Mouse (Mus musculus): ENCODE measurements around the gene Zfp119b. TPM values are rescaled to one million over a fixed set of nuclear protein-coding genes. Genes with fewer than 3 reads are reported as not detected.

Zfp119b gene
- polyA plus RNA-seq, 1 experiment from 2014 or later: 6.9 TPM

- H3K27ac ChIP-seq (replicated peaks; ENCODE audit: low read depth, low read length): no peak overlapping the region
- no peak for ATAC-seq (replicated peaks; ENCODE audit: insufficient number of reproducible peaks, low FRiP score, low TSS enrichment, low read depth)
- H3K4me1 ChIP-seq (ENCODE audit: control insufficient read depth, insufficient read depth, low read length): no peaks in the 10 kb centered on the region
- H3K4me3 ChIP-seq (ENCODE audit: low read depth, low read length): no peak overlapping the region
- no peaks in the 10 kb centered on the region for H3K9me3 ChIP-seq (replicated peaks; ENCODE audit: control insufficient read depth, low read length)
- DNase-seq (ENCODE audit: low spot score): no peak
- H3K4me2 ChIP-seq (ENCODE audit: low read depth, low read length): no peak overlapping the region
- H3K9ac ChIP-seq (replicated peaks; ENCODE audit: low read length): no peak overlapping the region
- H3K36me3 ChIP-seq (replicated peaks; ENCODE audit: control insufficient read depth, insufficient read depth, low read depth, low read length): no peaks in the 10 kb centered on the region; the same call in 1 of the 2 replicates
- 0 out of 2 replicates have a peak, but pooled peaks cover 2% of the 10 kb centered on the region for H3K27me3 ChIP-seq (ENCODE audit: control insufficient read depth, insufficient read depth, low read length)
These were observed 11.5 kb upstream of the Zfp119b start for GRCm38 (mm10) chr17:55960791-55961190.

DNA sequence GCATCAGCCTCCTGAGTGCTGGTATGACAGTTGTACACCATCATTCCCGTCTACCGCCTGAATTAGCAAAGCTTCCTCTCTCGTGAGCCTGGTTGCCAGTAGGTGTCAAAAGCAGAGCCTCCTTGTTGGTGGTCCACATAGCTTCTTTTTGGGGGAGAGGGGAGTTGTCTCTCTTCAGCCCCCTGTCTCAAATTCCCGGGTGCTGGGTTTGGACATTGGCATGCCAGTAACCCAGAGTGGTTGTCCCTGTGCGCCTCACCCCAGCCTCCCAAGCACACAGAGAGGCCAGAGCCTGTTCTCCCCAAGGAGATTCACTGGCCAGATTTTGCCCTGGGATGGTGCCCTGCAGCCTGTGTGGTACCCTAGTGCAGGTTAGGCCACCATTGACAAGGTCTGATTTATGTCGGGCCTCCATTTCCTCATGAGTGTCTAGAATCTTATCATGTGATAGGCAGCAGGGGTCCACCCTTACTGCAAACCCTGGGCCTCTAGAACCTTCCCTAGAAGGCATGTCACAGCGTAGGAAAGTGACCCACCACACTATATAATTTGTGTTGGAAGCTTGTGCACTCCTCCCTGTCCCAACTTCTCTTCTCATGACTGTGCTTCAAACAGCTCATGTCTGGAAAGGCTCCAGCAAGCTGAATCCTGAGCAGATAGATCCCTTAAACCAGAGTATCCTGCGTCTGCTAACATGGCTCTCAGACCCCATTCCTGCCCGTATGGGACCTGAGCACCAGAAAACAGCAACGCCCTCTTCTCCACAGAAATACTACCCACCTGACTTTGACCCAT lies 10.8 kb upstream of the Zfp119b start:
- H3K9ac ChIP-seq (replicated peaks; ENCODE audit: low read length): no peak overlapping the region
- peak overlapping the region; percentile 27; the same call in 1 of the 2 replicates for H3K4me2 ChIP-seq (ENCODE audit: low read depth, low read length)
- H3K36me3 ChIP-seq (replicated peaks; ENCODE audit: control insufficient read depth, insufficient read depth, low read depth, low read length): no peaks in the 10 kb centered on the region; the same call in 1 of the 2 replicates
- H3K4me3 ChIP-seq (ENCODE audit: low read depth, low read length): peak overlapping the region; percentile 54
- no peaks in the 10 kb centered on the region for H3K4me1 ChIP-seq (ENCODE audit: control insufficient read depth, insufficient read depth, low read length)
- peaks cover 2% of the 10 kb centered on the region; the same call in 1 of the 2 replicates for H3K27me3 ChIP-seq (ENCODE audit: control insufficient read depth, insufficient read depth, low read length)
- H3K9me3 ChIP-seq (replicated peaks; ENCODE audit: control insufficient read depth, low read length): no peaks in the 10 kb centered on the region
- ATAC-seq (replicated peaks; ENCODE audit: insufficient number of reproducible peaks, low FRiP score, low TSS enrichment, low read depth): no peak
- 77% methylated on average over 10 of the region's 10 CpGs for WGBS
- H3K27ac ChIP-seq (replicated peaks; ENCODE audit: low read depth, low read length): no peak overlapping the region
- DNase-seq (ENCODE audit: low spot score): no peak

DNA sequence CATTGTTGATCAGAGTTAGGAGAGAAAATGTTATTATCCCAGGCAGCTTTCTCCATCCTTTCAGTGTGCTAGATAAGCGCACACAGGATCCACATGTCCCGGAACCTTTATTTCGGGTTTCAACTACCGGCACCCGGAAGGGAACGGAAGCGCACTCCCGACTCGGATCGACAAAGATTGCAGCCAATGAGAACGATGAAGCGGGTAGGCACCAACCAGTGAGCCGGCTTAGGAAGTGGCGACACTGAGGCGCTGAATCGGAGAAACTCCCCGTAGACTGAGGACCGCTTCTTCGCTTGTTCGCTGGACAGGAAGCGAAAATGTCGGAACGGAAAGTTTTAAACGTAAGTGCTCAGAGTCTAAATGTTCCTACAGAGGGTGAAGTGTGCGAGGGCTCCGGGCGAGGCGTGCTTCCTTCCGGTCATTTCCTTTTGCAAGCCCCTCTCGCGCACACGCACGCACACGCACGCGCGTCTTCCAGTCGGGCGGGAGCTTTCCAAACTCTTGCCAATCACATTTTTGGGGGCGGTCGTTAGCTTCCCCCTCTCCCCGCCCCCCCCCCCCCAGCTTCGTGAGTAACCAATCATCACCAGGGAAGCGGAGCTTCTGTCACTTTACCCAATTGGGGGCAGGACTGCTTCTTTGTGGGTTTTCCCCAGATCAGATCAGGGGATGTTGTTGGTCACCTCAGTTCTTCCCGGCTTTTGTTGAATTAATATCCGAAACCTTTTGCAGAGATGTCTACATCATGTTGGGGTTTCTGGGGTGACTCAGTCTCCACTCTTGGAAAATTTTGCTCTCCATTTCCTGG lies 9.8 kb upstream of the Zfp119b start, which contains the start of gene Yju2:
Gene Yju2, plus strand, starts transcription at position 182 of the 811 bp plus-strand sequence.
- Histone ChIP-seq H3K4me3 (ENCODE audit: low read depth, low read length) (peak within 1 kb of the TSS; percentile 54), H3K4me1 (ENCODE audit: control insufficient read depth, insufficient read depth, low read length) (no peaks in the 10 kb centered on the region), H3K27me3 (ENCODE audit: control insufficient read depth, insufficient read depth, low read length) (peaks cover 2% of the 10 kb centered on the region; the same call in 1 of the 2 replicates), H3K9ac (replicated peaks; ENCODE audit: low read length) (peak within 1 kb of the TSS; percentile 65), H3K9me3 (replicated peaks; ENCODE audit: control insufficient read depth, low read length) (no peaks in the 10 kb centered on the region), H3K27ac (replicated peaks; ENCODE audit: low read depth, low read length) (peak within 1 kb of the TSS; percentile 86), H3K4me2 (ENCODE audit: low read depth, low read length) (peak within 1 kb of the TSS; percentile 60), H3K36me3 (replicated peaks; ENCODE audit: control insufficient read depth, insufficient read depth, low read depth, low read length) (no peaks in the 10 kb centered on the region; the same call in 1 of the 2 replicates)
- ATAC-seq (replicated peaks; ENCODE audit: insufficient number of reproducible peaks, low FRiP score, low TSS enrichment, low read depth): peak; percentile 86
- WGBS: under 1% methylated on average over 44 of the region's 46 CpGs
- peak; percentile 96 for DNase-seq (ENCODE audit: low spot score)

DNA sequence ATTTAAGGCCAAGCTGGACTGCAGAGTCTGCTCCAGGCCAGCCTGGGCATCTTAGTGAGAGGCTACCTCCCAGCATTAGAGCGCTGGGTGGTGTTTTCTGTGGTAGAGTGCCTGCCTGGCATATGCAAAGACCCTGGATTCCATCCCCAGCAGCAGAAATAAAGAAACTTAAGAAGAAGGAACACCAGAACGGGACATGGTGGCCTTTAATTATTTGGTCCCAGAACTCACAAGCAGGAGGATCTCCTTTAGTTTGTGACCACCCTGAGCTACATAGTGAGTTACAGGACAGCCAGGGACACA lies 9.2 kb upstream of the Zfp119b start:
- ATAC-seq (replicated peaks; ENCODE audit: insufficient number of reproducible peaks, low FRiP score, low TSS enrichment, low read depth): no peak
- DNase-seq (ENCODE audit: low spot score): no peak
- peak overlapping the region; percentile 63 for H3K9ac ChIP-seq (replicated peaks; ENCODE audit: low read length)
- peak overlapping the region; percentile 28; the same call in 1 of the 2 replicates for H3K27ac ChIP-seq (replicated peaks; ENCODE audit: low read depth, low read length)
- H3K27me3 ChIP-seq (ENCODE audit: control insufficient read depth, insufficient read depth, low read length): peaks cover 2% of the 10 kb centered on the region; the same call in 1 of the 2 replicates
- WGBS: 27% methylated on average over 2 of the region's 2 CpGs
- H3K9me3 ChIP-seq (replicated peaks; ENCODE audit: control insufficient read depth, low read length): no peaks in the 10 kb centered on the region
- peak overlapping the region; percentile 60 for H3K4me2 ChIP-seq (ENCODE audit: low read depth, low read length)
- H3K4me3 ChIP-seq (ENCODE audit: low read depth, low read length): peak overlapping the region; percentile 54
- H3K4me1 ChIP-seq (ENCODE audit: control insufficient read depth, insufficient read depth, low read length): no peaks in the 10 kb centered on the region
- no peaks in the 10 kb centered on the region for H3K36me3 ChIP-seq (replicated peaks; ENCODE audit: control insufficient read depth, insufficient read depth, low read depth, low read length)

GRCm38 (mm10) chr17:55957726-55958583 lies 8.7 kb upstream of the Zfp119b start:
- Histone ChIP-seq H3K4me1 (ENCODE audit: control insufficient read depth, insufficient read depth, low read length) (no peaks in the 10 kb centered on the region), H3K4me3 (ENCODE audit: low read depth, low read length) (peak overlapping the region; percentile 54), H3K9ac (replicated peaks; ENCODE audit: low read length) (peak overlapping the region; percentile 63), H3K9me3 (replicated peaks; ENCODE audit: control insufficient read depth, low read length) (no peaks in the 10 kb centered on the region), H3K27me3 (ENCODE audit: control insufficient read depth, insufficient read depth, low read length) (peaks cover 2% of the 10 kb centered on the region; the same call in 1 of the 2 replicates), H3K36me3 (replicated peaks; ENCODE audit: control insufficient read depth, insufficient read depth, low read depth, low read length) (no peaks in the 10 kb centered on the region), H3K4me2 (ENCODE audit: low read depth, low read length) (peak overlapping the region; percentile 60), H3K27ac (replicated peaks; ENCODE audit: low read depth, low read length) (no peak overlapping the region)
- no peak for DNase-seq (ENCODE audit: low spot score)
- 81% methylated on average over 13 of the region's 13 CpGs for WGBS
- no peak for ATAC-seq (replicated peaks; ENCODE audit: insufficient number of reproducible peaks, low FRiP score, low TSS enrichment, low read depth)

DNA sequence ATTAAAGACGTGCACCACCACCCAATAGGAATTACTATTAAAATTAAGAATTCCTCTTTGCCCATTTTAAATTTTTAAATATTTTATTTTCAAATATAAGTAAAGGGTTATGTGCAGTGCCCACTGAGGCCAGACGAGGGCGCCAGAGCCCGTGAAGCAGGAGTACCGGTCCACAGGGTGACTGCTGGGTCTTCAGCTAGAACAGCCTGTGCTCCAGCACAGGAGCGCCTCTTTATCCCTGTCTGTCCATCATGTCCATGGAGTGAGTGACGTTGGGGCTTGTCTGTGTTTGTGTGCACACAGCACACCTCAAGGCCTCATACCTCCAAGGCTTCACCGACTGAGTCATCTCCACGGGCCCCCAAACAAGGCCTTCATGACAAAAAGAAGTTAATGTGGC lies 7.9 kb upstream of the Zfp119b start:
- Histone ChIP-seq H3K27me3 (ENCODE audit: control insufficient read depth, insufficient read depth, low read length) (peaks cover 2% of the 10 kb centered on the region; the same call in 1 of the 2 replicates), H3K4me1 (ENCODE audit: control insufficient read depth, insufficient read depth, low read length) (no peaks in the 10 kb centered on the region), H3K9me3 (replicated peaks; ENCODE audit: control insufficient read depth, low read length) (no peaks in the 10 kb centered on the region), H3K27ac (replicated peaks; ENCODE audit: low read depth, low read length) (no peak overlapping the region), H3K4me2 (ENCODE audit: low read depth, low read length) (no peak overlapping the region), H3K4me3 (ENCODE audit: low read depth, low read length) (no peak overlapping the region), H3K9ac (replicated peaks; ENCODE audit: low read length) (no peak overlapping the region), H3K36me3 (replicated peaks; ENCODE audit: control insufficient read depth, insufficient read depth, low read depth, low read length) (no peaks in the 10 kb centered on the region)
- 13% methylated on average over 9 of the region's 9 CpGs for WGBS
- DNase-seq (ENCODE audit: low spot score): peak; percentile 83
- 0 out of 2 replicates have a peak, but pooled peaks have one; percentile 36 for ATAC-seq (replicated peaks; ENCODE audit: insufficient number of reproducible peaks, low FRiP score, low TSS enrichment, low read depth)

DNA sequence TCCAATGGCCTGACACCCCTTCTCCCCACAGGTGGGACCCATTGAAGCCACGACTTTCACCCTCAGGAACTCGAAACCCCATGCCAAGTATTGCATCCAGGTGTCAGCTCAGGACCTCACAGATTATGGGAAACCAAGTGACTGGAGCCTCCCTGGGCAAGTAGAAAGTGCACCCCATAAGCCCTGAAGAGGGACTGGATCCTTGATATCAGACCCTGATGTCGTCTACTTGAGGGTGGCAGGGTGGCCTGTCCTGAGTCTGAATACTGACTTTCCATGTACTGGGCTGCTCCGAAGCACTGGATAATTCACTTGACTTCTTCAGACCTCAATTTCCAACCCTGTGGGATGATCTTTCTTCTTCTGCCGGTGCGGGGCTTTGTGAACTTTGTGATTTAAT lies 7.3 kb upstream of the Zfp119b start:
- Histone ChIP-seq H3K27ac (replicated peaks; ENCODE audit: low read depth, low read length) (no peak overlapping the region), H3K36me3 (replicated peaks; ENCODE audit: control insufficient read depth, insufficient read depth, low read depth, low read length) (no peaks in the 10 kb centered on the region), H3K4me2 (ENCODE audit: low read depth, low read length) (peak overlapping the region; percentile 80), H3K27me3 (ENCODE audit: control insufficient read depth, insufficient read depth, low read length) (peaks cover 2% of the 10 kb centered on the region; the same call in 1 of the 2 replicates), H3K9me3 (replicated peaks; ENCODE audit: control insufficient read depth, low read length) (no peaks in the 10 kb centered on the region), H3K4me3 (ENCODE audit: low read depth, low read length) (peak overlapping the region; percentile 41), H3K9ac (replicated peaks; ENCODE audit: low read length) (peak overlapping the region; percentile 51; the same call in 1 of the 2 replicates), H3K4me1 (ENCODE audit: control insufficient read depth, insufficient read depth, low read length) (no peaks in the 10 kb centered on the region)
- 39% methylated on average over 6 of the region's 6 CpGs for WGBS
- DNase-seq (ENCODE audit: low spot score): no peak
- ATAC-seq (replicated peaks; ENCODE audit: insufficient number of reproducible peaks, low FRiP score, low TSS enrichment, low read depth): no peak

Measured in embryonic facial prominence, embryonic 11.5 days (tissue).